In genomic region chr11:103649301-103649982, GRCm38 (mm10) we compare ENCODE assay signal across 8 mouse cellular contexts. TPM values are rescaled to one million over a fixed set of nuclear protein-coding genes. Genes with fewer than 3 reads are reported as not detected.
DNase-seq lines count a peak whose midpoint lies in the region; ATAC-seq and TF ChIP-seq lines count a peak whose summit lies in the region.

TSS of gene Rprml (plus strand) at chr11:103649570.

- no peaks in the 10 kb centered on the region for H3K36me3 ChIP-seq in hindbrain, postnatal 0 days (ENCODE audit: insufficient read depth, low read length)
- no peaks in the 10 kb centered on the region for H3K36me3 ChIP-seq in liver, embryonic 12.5 days

- peak within 1 kb of the TSS; percentile 66 for H3K4me2 ChIP-seq in hindbrain, postnatal 0 days (ENCODE audit: low read depth, low read length)
- peak within 1 kb of the TSS; percentile 54 for H3K4me2 ChIP-seq in liver, embryonic 12.5 days

- peaks cover 3% of the 10 kb centered on the region; the same call in 1 of the 2 replicates for H3K4me1 ChIP-seq in hindbrain, postnatal 0 days (ENCODE audit: insufficient read depth, low read length)
- 0 out of 2 replicates have a peak, but pooled peaks cover 9% of the 10 kb centered on the region for H3K4me1 ChIP-seq in liver, embryonic 12.5 days

- DNase-seq in adrenal gland, postnatal 10 days, result peak; percentile 12
- DNase-seq in adrenal gland, adult 8-10 months, result no peak
- DNase-seq in thymus, postnatal 4 days, result peak; percentile 30
- DNase-seq in thymus, postnatal 14 days, result no peak
- no peak for DNase-seq in hindbrain, postnatal 0 days (ENCODE audit: low spot score)
- peak; percentile 88 for DNase-seq in right cerebral cortex, postnatal 25 days
- no peak for DNase-seq in thymus, postnatal 10 days (ENCODE audit: low spot score in 2 of 2)

- TF ChIP-seq CTCF in hindbrain, postnatal 0 days (IDR thresholded peaks at IDR 0.05; ENCODE audit: low read depth), result no peak

- H3K27ac ChIP-seq in hindbrain, postnatal 0 days, result no peak within 1 kb of the TSS
- no peak within 1 kb of the TSS for H3K27ac ChIP-seq in liver, embryonic 12.5 days

- peaks cover 47% of the 10 kb centered on the region for H3K27me3 ChIP-seq in hindbrain, postnatal 0 days (ENCODE audit: insufficient read depth, low read length)
- peaks cover 92% of the 10 kb centered on the region for H3K27me3 ChIP-seq in liver, embryonic 12.5 days (replicated peaks)

- H3K9ac ChIP-seq in hindbrain, postnatal 0 days (replicated peaks; ENCODE audit: low read length), result no peak within 1 kb of the TSS
- H3K9ac ChIP-seq in liver, embryonic 12.5 days, result no peak within 1 kb of the TSS

- peak; percentile 49 for ATAC-seq in hindbrain, postnatal 0 days
- no peak for ATAC-seq in liver, embryonic 12.5 days

- no peaks in the 10 kb centered on the region for H3K9me3 ChIP-seq in hindbrain, postnatal 0 days (ENCODE audit: low read length)
- H3K9me3 ChIP-seq in liver, embryonic 12.5 days (replicated peaks), result no peaks in the 10 kb centered on the region

- H3K4me3 ChIP-seq in hindbrain, postnatal 0 days (ENCODE audit: low read length), result peak within 1 kb of the TSS; percentile 44
- H3K4me3 ChIP-seq in liver, embryonic 12.5 days, result peak within 1 kb of the TSS; percentile 26

- WGBS in hindbrain, postnatal 0 days, result under 1% methylated on average over 71 of the region's 71 CpGs
- 2% methylated on average over 64 of the region's 71 CpGs for WGBS in liver, embryonic 12.5 days (ENCODE audit: insufficient replicate concordance)

RNA-seq across cellular contexts. Expression of gene Rprml, which starts in this region (rescaled TPM):
- under 1 TPM in 1 of 2 experiments, not detected in 1; 0.45 TPM for total RNA-seq in adrenal gland, postnatal 10 days (2021)
- under 1 TPM in 3 of 4 experiments, not detected in 1; 0.32 to 1.00 (median 0.37) TPM for total RNA-seq in adrenal gland, adult 8-10 months (2022)
- 10.5 and 13.6 TPM in 2 replicates for total RNA-seq in hindbrain, postnatal 0 days (2014; rRNA removed)
- 5.9 and 6.3 TPM in 2 replicates for polyA plus RNA-seq in hindbrain, postnatal 0 days (2015; fragmentation: Nextera tagmentation; extraction: Ambion mirVana)
- polyA plus RNA-seq in liver, embryonic 12.5 days (2016; fragmentation: Nextera tagmentation; extraction: Ambion mirVana), result not detected in 2 replicates

Comparison
In these comparisons a context has a peak if more than half of its experiments do, and no peak if none do; other contexts are left out.
1. DNase-seq: peak in thymus, postnatal 4 days (single experiment) and right cerebral cortex, postnatal 25 days (single experiment); none in adrenal gland, adult 8-10 months (single experiment), thymus, postnatal 14 days (single experiment), hindbrain, postnatal 0 days (single experiment) and thymus, postnatal 10 days (0 of 2).
2. Peak in DNase-seq in adrenal gland, postnatal 10 days; RNA of the gene not detected or under 1 TPM.